Mouse (Mus musculus): ENCODE results near the gene Plch1. TPM values are rescaled to one million over a fixed set of nuclear protein-coding genes. Genes with fewer than 3 reads are reported as not detected.

The Plch1 gene
- 28.4 and 32.4 TPM in 2 replicates for polyA plus RNA-seq (2016; fragmentation: Nextera tagmentation; extraction: Ambion mirVana)

DNA sequence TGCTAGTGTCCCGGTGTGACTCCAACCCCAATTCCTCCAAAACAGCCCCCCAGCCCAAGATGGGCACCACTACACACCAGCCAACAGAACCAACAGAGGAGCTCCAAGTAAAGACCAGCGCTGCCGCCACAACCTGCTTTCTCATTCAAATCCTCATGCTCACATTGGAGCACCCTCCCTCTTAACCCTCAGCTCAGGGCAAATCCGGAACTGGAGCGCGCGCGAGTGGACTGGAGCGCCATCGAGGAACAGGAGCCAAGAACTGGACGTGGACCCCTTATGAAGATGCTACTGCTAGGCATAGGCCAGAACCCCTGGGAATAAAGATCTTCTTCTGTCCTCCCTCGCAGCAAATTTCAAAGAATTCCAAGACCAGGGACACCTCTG lies at the start of gene Plch1:
Plch1 (minus strand) TSS at position 164 of the 387 bp plus-strand sequence.
- peak within 1 kb of the TSS; percentile 97 for H3K27ac ChIP-seq
- peak; percentile 92 for DNase-seq (ENCODE audit: low spot score)
- H3K9me3 ChIP-seq: no peaks in the 10 kb centered on the region
- H3K4me1 ChIP-seq (replicated peaks): peaks cover 64% of the 10 kb centered on the region
- no peaks in the 10 kb centered on the region for H3K36me3 ChIP-seq
- no peaks in the 10 kb centered on the region for H3K27me3 ChIP-seq (ENCODE audit: insufficient read depth, poor library complexity, severe bottlenecking)
- peak within 1 kb of the TSS; percentile 81 for H3K4me3 ChIP-seq
- under 1% methylated on average over 12 of the region's 12 CpGs for WGBS

DNA sequence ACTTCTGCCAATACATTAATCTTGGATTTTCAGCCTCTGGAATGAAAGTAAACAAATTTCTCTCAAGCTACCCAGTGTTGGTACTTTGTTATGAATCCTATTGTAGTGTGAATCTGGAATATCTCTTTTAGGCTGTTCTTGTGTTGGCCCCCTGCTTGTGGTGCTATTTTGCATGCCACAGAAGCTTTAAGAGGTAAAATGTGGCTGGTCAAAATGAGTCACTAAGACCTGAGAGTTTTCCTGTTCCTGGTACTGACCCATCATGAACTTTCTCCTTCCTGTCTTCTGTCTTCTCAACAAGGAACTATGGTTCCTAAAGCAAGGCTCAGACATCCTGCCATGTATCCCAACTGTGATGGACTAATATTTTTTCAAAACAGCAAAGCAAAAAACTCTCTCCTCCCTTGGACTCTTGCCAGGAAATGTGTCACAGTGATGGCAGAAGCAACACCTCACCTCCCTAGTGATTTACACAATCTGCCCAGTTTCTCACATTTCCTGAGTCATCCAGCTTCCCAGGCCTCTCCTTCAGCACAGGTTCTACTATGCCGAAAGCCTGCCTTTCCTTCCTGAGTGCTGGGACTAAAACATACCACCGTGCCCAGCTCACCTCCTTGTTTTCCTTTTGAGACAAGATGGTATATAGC lies 42.1 kb upstream of the Plch1 start:
- 86% methylated on average over 2 of the region's 2 CpGs for WGBS
- no peak for DNase-seq (ENCODE audit: low spot score)
- peaks cover 19% of the 10 kb centered on the region for H3K36me3 ChIP-seq
- H3K27me3 ChIP-seq (ENCODE audit: insufficient read depth, poor library complexity, severe bottlenecking): no peaks in the 10 kb centered on the region
- no peak overlapping the region for H3K4me3 ChIP-seq
- H3K9me3 ChIP-seq: no peaks in the 10 kb centered on the region
- no peak overlapping the region for H3K27ac ChIP-seq
- no peaks in the 10 kb centered on the region for H3K4me1 ChIP-seq (replicated peaks)

DNA sequence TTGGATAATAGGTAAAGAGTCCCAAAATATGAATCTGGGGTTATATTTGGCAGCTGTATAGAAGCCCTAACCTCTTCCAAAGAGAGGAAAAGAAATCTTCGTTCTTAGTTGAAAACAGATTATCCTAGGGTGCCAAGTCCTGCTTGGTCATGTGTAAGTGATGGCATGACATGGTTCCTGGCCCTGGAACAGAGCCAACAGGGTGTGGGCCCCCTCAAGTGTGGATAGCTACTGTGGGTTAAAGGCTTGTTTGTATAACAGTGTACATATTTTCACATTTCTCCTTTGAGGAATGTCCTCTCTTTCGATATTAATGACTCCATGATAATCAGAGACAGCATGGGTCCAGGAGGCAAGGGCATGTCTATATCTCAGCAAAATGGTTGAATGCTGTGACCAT lies 39.7 kb upstream of the Plch1 start:
- H3K4me3 ChIP-seq: no peak overlapping the region
- no peak for DNase-seq (ENCODE audit: low spot score)
- H3K27me3 ChIP-seq (ENCODE audit: insufficient read depth, poor library complexity, severe bottlenecking): no peaks in the 10 kb centered on the region
- WGBS: 92% methylated on average over 2 of the region's 2 CpGs
- H3K9me3 ChIP-seq: no peaks in the 10 kb centered on the region
- H3K36me3 ChIP-seq: peaks cover 11% of the 10 kb centered on the region
- no peak overlapping the region for H3K27ac ChIP-seq
- H3K4me1 ChIP-seq (replicated peaks): no peaks in the 10 kb centered on the region

DNA sequence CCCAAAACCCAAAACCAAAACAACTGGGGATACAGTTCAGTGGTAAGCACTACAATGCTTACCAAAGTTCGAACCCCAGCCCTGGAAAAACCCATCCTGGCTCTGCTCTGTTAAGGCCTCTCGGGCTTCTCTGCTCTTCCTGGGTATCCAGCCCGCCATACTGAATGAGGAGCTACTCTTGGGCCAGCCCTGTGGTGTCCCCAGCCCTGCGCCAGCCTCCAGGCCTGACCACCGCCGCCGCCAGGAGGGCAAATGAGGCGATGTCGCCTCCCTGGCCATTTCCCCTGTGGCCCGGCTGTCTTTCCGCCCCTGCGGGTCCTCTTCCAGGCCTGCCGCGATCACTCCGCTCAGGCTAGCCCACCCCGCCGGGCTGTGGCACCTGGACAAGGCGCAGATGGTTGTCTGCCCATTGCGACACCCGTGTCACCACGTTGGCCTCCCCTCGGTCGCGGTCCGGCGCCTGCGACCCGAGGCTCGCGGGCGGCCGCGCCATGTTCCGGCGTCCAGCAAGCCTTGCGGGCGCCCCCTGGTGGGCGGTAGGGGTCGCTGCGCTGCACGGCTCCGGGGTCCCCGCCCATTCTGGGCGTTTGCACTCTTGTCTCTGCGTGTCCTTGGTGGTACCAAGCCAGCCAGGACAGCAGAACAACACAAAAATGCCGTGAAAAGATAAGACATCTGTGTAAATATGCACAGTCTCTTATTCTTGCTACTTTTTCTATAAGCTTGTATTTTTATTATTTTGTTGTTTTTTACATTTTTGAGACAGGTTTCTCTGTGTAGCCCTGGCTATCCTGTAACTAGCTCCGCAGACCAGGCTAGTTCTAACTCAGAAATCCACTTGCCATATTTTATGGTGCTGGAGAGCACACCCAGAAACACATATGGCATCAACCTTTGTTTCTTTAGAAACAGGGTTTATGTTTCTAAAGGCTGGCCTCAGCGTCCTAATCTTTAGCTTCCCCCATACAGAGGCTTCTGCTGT lies 29.9 kb upstream of the Plch1 start, which contains the start of gene E130311K13Rik:
E130311K13Rik (minus strand) TSS at position 595 of the 982 bp plus-strand sequence.
- 5% methylated on average over 48 of the region's 48 CpGs for WGBS
- Histone ChIP-seq H3K36me3 (no peaks in the 10 kb centered on the region), H3K4me3 (peak within 1 kb of the TSS; percentile 71), H3K4me1 (replicated peaks) (peaks cover 4% of the 10 kb centered on the region; the same call in 1 of the 2 replicates), H3K27me3 (ENCODE audit: insufficient read depth, poor library complexity, severe bottlenecking) (no peaks in the 10 kb centered on the region), H3K27ac (peak within 1 kb of the TSS; percentile 99), H3K9me3 (no peaks in the 10 kb centered on the region)
- peak; percentile 89 for DNase-seq (ENCODE audit: low spot score)

DNA sequence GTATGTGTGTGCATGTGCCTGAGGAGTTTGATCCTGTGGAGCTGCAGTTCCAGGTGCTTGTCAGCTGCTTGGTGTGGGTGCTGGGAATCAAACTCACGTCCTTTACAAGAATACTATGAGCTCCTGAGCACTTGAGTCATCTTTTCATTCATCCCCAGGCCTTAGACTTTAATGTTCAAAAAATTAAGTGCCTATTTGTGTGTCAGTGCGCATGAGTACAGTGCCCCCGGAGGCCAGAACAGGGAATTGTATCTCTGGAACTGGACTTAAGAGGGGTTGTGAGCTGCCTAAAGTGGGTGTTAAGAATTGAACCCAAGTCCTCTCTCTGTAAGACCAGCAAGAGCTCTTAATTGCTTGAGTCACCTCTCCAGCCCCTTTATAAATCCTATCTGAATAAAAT lies 20.4 kb upstream of the Plch1 start:
- Histone ChIP-seq H3K36me3 (no peaks in the 10 kb centered on the region), H3K9me3 (no peaks in the 10 kb centered on the region), H3K4me3 (no peak overlapping the region), H3K27me3 (ENCODE audit: insufficient read depth, poor library complexity, severe bottlenecking) (no peaks in the 10 kb centered on the region), H3K27ac (no peak overlapping the region), H3K4me1 (replicated peaks) (no peaks in the 10 kb centered on the region)
- WGBS: 59% methylated on average over 3 of the region's 3 CpGs
- peak; percentile 35 for DNase-seq (ENCODE audit: low spot score)

DNA sequence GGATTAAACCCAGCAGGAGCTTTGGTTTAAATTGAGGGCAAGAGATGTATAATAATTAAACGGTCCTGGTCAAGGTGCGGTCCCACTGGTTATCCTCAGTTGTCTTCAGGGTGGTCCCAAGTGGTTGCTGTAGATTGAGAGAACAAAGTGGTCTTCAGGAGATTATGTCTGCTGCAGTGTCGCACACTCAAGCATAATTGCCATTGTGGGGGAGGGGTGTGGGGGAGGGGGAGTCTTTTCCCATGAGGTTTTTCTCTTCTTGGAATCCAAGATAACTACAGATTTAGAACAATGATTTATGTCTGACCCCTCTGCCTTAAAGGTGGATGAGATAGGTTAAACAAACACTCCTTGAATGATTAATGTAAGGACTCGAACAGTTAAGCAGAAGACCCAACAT lies 11.0 kb upstream of the Plch1 start:
- DNase-seq (ENCODE audit: low spot score): no peak
- H3K36me3 ChIP-seq: no peaks in the 10 kb centered on the region
- H3K27ac ChIP-seq: no peak overlapping the region
- no peaks in the 10 kb centered on the region for H3K27me3 ChIP-seq (ENCODE audit: insufficient read depth, poor library complexity, severe bottlenecking)
- H3K4me1 ChIP-seq (replicated peaks): peaks cover 3% of the 10 kb centered on the region
- no peak overlapping the region for H3K4me3 ChIP-seq
- no peaks in the 10 kb centered on the region for H3K9me3 ChIP-seq
- 91% methylated on average over 4 of the region's 4 CpGs for WGBS

DNA sequence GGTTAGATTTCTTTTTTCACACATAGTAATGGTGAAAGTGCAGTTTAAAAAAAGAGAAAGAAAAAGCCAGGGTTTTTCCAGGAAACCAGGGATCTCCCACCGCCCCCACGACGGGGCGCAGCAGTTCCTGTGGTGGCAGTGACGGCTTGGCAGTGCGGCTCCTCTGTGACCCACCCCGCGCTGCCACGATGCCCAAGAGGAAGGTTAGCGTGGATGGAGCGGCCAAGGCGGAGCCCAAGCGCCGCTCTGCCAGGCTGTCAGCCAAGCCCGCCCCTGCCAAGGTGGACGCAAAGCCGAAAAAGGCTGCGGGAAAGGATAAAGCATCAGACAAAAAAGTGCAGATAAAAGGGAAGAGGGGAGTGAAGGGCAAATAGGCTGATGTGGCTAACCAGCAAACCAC lies 6.0 kb upstream of the Plch1 start:
- Histone ChIP-seq H3K27me3 (ENCODE audit: insufficient read depth, poor library complexity, severe bottlenecking) (no peaks in the 10 kb centered on the region), H3K4me1 (replicated peaks) (peaks cover 35% of the 10 kb centered on the region), H3K4me3 (peak overlapping the region; percentile 50), H3K36me3 (no peaks in the 10 kb centered on the region), H3K27ac (peak overlapping the region; percentile 84), H3K9me3 (no peaks in the 10 kb centered on the region)
- DNase-seq (ENCODE audit: low spot score): peak; percentile 25
- 2% methylated on average over 18 of the region's 18 CpGs for WGBS

DNA sequence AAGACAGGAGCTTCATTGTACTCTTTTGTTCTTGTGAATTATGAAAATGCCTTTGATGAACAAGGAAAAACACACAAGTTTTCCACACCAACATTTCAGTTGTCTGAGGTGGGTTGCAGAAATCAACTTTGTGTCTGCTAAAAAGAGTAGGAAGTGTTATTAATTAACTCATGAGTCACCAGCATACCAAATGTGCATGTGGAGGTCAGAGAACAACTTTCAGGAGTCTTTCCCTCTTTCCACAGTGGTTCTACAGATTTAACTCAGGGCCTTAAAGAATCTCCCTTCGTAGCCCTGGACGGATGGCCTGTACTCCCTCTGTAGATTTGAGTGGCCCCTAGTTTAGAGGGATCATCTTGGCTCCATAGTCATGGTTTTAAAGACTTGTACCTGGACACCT lies 4.9 kb upstream of the Plch1 start:
- WGBS: 73% methylated on average over 2 of the region's 2 CpGs
- DNase-seq (ENCODE audit: low spot score): no peak
- Histone ChIP-seq H3K9me3 (no peaks in the 10 kb centered on the region), H3K4me1 (replicated peaks) (peaks cover 43% of the 10 kb centered on the region), H3K27ac (no peak overlapping the region), H3K27me3 (ENCODE audit: insufficient read depth, poor library complexity, severe bottlenecking) (no peaks in the 10 kb centered on the region), H3K36me3 (no peaks in the 10 kb centered on the region), H3K4me3 (no peak overlapping the region)

DNA sequence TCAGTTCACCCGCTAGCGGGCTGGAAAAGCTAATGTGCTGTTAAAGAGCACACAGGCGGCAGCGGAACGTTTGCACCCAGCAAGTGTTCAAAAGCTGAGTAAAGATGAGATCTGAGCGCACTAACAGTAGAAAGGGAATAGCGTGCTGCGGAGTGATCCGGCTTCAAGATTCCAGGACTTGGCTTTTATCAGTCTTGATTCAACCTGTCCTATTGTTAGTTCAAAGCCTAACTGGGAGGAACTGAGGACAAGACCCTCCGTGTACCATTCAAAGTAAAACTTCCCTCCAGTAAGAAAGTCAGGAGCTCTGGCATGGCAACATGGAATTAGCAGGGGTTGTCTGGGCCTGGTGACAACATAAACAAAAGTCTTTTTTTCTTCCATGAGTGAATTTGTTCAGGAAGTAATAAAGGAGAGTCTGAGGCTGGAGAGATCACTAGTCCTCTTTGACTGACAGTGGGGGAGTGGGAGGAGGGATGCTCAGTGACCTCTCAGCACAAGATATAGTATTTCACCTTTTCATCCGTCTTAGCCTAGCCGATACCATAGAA lies 824 bp upstream of the Plch1 start:
- peak overlapping the region; percentile 97 for H3K27ac ChIP-seq
- no peaks in the 10 kb centered on the region for H3K36me3 ChIP-seq
- H3K9me3 ChIP-seq: no peaks in the 10 kb centered on the region
- H3K4me3 ChIP-seq: peak overlapping the region; percentile 81
- WGBS: 1% methylated on average over 12 of the region's 12 CpGs
- peaks cover 64% of the 10 kb centered on the region for H3K4me1 ChIP-seq (replicated peaks)
- peak; percentile 72 for DNase-seq (ENCODE audit: low spot score)
- no peaks in the 10 kb centered on the region for H3K27me3 ChIP-seq (ENCODE audit: insufficient read depth, poor library complexity, severe bottlenecking)

DNA sequence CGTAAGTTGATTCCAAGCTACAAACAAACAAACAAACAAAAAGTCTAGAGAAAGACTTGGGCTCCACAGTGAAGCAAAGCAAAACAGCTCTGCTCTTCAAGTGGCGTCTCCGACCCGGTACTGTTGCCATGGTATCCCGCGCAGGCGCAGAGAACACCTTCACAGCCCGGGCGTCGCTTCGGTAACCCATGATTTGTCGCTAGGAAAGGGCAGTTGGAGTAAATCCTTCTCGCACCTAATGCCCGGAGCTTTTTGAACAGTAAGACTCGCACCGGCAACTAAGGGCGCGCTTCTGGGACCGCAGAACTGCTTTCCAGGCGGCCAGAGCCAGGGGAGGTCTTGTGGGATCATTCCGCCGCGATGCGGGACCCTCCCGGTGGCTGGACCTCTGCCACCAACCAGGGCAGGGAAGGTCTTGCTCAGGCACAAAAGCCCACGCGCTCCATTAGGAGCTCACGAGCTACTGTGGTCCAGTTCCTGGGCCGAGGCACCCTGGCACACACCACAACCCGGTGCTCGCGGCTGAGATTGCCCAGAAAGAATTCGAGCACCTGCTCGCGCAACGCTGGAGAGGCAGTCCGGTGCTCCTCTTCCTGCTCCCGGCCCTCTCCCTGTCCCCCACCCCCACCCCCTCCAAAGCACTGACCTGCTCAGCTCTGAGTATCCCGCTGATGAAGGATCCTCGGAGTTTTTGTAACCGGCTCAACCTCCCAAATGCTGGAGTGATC lies 527 bp downstream of the Plch1 start:
- WGBS: under 1% methylated on average over 41 of the region's 41 CpGs
- peak; percentile 88 for DNase-seq (ENCODE audit: low spot score)
- Histone ChIP-seq H3K27ac (peak overlapping the region; percentile 97), H3K9me3 (no peaks in the 10 kb centered on the region), H3K4me1 (replicated peaks) (peaks cover 68% of the 10 kb centered on the region), H3K27me3 (ENCODE audit: insufficient read depth, poor library complexity, severe bottlenecking) (no peaks in the 10 kb centered on the region), H3K36me3 (no peaks in the 10 kb centered on the region), H3K4me3 (peak overlapping the region; percentile 81)

DNA sequence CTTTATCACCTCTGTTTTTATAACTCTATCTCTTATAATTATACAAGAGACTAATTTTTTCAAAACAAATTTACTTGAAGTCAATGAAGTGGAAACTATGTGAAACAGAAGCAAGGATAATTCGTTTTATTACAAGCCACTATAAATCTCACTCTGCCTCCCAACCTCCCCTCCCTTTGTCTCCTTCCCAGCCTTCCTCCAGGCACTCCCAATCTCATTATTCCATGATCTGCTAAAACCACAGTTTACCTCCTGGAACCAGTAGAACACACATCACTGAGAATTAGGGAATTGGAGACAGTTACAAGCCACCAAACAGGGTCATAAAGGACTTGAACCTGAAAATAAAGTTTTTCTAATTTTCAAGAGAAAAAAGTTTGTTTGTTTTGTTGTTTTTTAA lies 2.1 kb downstream of the Plch1 start:
- H3K36me3 ChIP-seq: no peaks in the 10 kb centered on the region
- no peaks in the 10 kb centered on the region for H3K9me3 ChIP-seq
- H3K4me1 ChIP-seq (replicated peaks): peaks cover 73% of the 10 kb centered on the region
- peak overlapping the region; percentile 81 for H3K4me3 ChIP-seq
- no peak for DNase-seq (ENCODE audit: low spot score)
- 18% methylated on average over 1 of the region's 1 CpGs for WGBS
- peak overlapping the region; percentile 82 for H3K27ac ChIP-seq
- H3K27me3 ChIP-seq (ENCODE audit: insufficient read depth, poor library complexity, severe bottlenecking): no peaks in the 10 kb centered on the region

DNA sequence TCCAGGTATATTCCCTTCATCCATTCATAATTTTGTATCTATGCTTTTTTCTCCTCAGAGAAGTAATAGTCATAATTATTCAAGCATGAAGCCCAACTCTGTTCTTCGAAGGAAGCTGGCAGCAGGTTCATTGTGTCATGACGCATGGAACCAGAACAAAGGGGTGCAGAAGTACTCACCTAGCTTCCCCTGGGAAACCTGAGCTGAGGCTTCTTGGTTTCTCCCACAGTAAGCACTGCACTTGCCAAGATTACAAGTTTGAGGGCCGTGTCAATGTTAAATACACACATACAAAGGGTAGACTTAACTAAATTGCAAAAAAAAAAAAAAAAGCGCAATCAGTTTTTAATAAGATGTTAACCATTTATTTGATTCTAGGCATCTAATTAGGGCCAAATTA lies 3.0 kb downstream of the Plch1 start:
- no peaks in the 10 kb centered on the region for H3K9me3 ChIP-seq
- WGBS: 52% methylated on average over 4 of the region's 4 CpGs
- H3K27me3 ChIP-seq (ENCODE audit: insufficient read depth, poor library complexity, severe bottlenecking): no peaks in the 10 kb centered on the region
- peak overlapping the region; percentile 82 for H3K27ac ChIP-seq
- DNase-seq (ENCODE audit: low spot score): no peak
- peaks cover 3% of the 10 kb centered on the region; the same call in 1 of the 2 replicates for H3K36me3 ChIP-seq
- H3K4me1 ChIP-seq (replicated peaks): peaks cover 65% of the 10 kb centered on the region
- peak overlapping the region; percentile 81 for H3K4me3 ChIP-seq

Measured in hindbrain, embryonic 10.5 days (tissue).